Mouse (Mus musculus) limb, embryonic 14.5 days (tissue): ENCODE results near the gene Kif4. TPM values are rescaled to one million over a fixed set of nuclear protein-coding genes. Genes with fewer than 3 reads are reported as not detected.

Experiments used
- ATAC-seq: fragments of 200-750 bp; cut with Nextera tagmentation; 2 replicates; pipeline ENCODE4 v1.8.0; 2017; ENCODE audit warnings: low read depth, moderate number of reproducible peaks, moderate TSS enrichment; ENCODE audit not compliant: low FRiP score
- DNase-seq: peaks from one replicate; pipeline ENCODE4 v3.0.0-alpha.2; 2015; ENCODE audit warnings: low spot score
- H3K27ac ChIP-seq: fragments of 300-500 bp; sonication (generic); replicated peaks from 2 replicates; pipeline ENCODE4 v1.5.1; 2014; ENCODE audit warnings: low read depth, mild to moderate bottlenecking, low read length, moderate library complexity, mixed read lengths
- H3K27me3 ChIP-seq: fragments of 300-500 bp; sonication (generic); 2 replicates; pipeline ENCODE4 v1.6.1; 2014; ENCODE audit warnings: low read length, mixed read lengths; ENCODE audit not compliant: control insufficient read depth, insufficient read depth
- H3K36me3 ChIP-seq: fragments of 300-500 bp; sonication (generic); 2 replicates; pipeline ENCODE4 v1.6.1; 2014; ENCODE audit warnings: mild to moderate bottlenecking, low read length, moderate library complexity, mixed read lengths; ENCODE audit not compliant: control insufficient read depth, insufficient read depth
- H3K4me1 ChIP-seq: fragments of 300-500 bp; sonication (generic); 2 replicates; pipeline ENCODE4 v1.6.1; 2014; ENCODE audit warnings: antibody characterized with exemption, low read length, mixed read lengths; ENCODE audit not compliant: control insufficient read depth, insufficient read depth
- H3K4me2 ChIP-seq: fragments of 300-500 bp; sonication (generic); replicated peaks from 2 replicates; pipeline ENCODE4 v1.6.1; 2014; ENCODE audit warnings: low read depth, mild to moderate bottlenecking, low read length, moderate library complexity; ENCODE audit not compliant: severe bottlenecking
- H3K4me3 ChIP-seq: fragments of 300-500 bp; sonication (generic); replicated peaks from 2 replicates; pipeline ENCODE4 v1.5.1; 2014; ENCODE audit warnings: low read length
- H3K9ac ChIP-seq: fragments of 300-500 bp; sonication (generic); 2 replicates; pipeline ENCODE4 v1.6.1; 2014; ENCODE audit warnings: mild to moderate bottlenecking, low read depth, low read length, moderate library complexity; ENCODE audit not compliant: severe bottlenecking
- H3K9me3 ChIP-seq: fragments of 300-500 bp; sonication (generic); 2 replicates; pipeline ENCODE4 v1.6.1; 2016; ENCODE audit warnings: low read length; ENCODE audit not compliant: control insufficient read depth
- POLR2A ChIP-seq: fragments of 200-500 bp; IDR thresholded peaks from 2 replicates; pipeline ENCODE4 v1.8.0; 2012; ENCODE audit warnings: inconsistent platforms, mild to moderate bottlenecking, moderate library complexity, borderline replicate concordance; ENCODE audit not compliant: insufficient read depth, insufficient read length; ENCODE audit errors: extremely low read depth
- WGBS: fragments of 180-500 bp; shearing (Covaris S2); extraction: QIAGEN DNeasy Blood & Tissue Kit; methylation state at CpG from one replicate; pipeline ENCODE4 v1.1.7; 2014; 5-methylcytosine and 5-hydroxymethylcytosine counted together
- polyA plus RNA-seq, 2 experiments: library from polyadenylated mRNA; depleted of rRNA in 1 of 2; stranded (reverse) in 1 of 2; unstranded in 1 of 2; fragments of >200 nt; fragmentation: Nextera tagmentation in 1 of 2; extraction: Ambion mirVana in 1 of 2; gene quantifications; 2 replicates each; pipeline versions ENCODE4 v1.2.1 to v1.2.3; 2012 to 2014

Kif4 gene
- polyA plus RNA-seq, 2 experiments = 17.6 to 21.1 TPM

DNA sequence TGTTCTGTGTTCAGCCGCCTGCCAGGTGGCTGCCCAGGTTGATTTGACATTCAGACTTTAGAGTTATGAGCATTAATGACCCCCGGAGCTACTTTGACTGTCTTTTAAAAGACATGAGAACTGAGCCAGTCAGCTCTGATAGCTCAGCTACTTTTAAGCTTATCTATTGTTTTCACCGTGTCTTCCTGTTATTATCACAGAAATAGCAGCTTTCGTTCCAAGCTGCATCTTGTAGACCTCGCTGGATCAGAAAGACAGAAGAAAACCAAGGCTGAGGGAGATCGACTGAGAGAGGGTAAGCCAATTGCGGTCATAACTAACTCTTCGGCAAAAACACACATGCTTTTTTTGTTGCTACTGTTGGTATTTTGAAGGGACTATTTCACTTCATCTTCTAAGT is 12.9 kb downstream of the Kif4 start:
- Histone ChIP-seq H3K9ac (no peak overlapping the region), H3K4me1 (no peaks in the 10 kb centered on the region), H3K27me3 (no peaks in the 10 kb centered on the region), H3K27ac (no peak overlapping the region), H3K36me3 (peaks cover 6% of the 10 kb centered on the region), H3K4me2 (no peak overlapping the region), H3K9me3 (no peaks in the 10 kb centered on the region), H3K4me3 (no peak overlapping the region)
- ATAC-seq (no peak), DNase-seq (no peak)
- TF ChIP-seq POLR2A = no peak
- 93% methylated on average over 8 of the region's 8 CpGs for WGBS

GRCm38 (mm10) chrX:100652848-100653247 is 27.3 kb downstream of the Kif4 start:
- TF ChIP-seq POLR2A = no peak
- no peaks in the 10 kb centered on the region for H3K27me3 ChIP-seq
- H3K9me3 ChIP-seq = no peaks in the 10 kb centered on the region
- H3K36me3 ChIP-seq = no peaks in the 10 kb centered on the region
- no peaks in the 10 kb centered on the region for H3K4me1 ChIP-seq
- H3K9ac ChIP-seq = no peak overlapping the region
- H3K27ac ChIP-seq = no peak overlapping the region
- no peak overlapping the region for H3K4me2 ChIP-seq
- ATAC-seq (no peak), DNase-seq (no peak)
- no peak overlapping the region for H3K4me3 ChIP-seq

DNA sequence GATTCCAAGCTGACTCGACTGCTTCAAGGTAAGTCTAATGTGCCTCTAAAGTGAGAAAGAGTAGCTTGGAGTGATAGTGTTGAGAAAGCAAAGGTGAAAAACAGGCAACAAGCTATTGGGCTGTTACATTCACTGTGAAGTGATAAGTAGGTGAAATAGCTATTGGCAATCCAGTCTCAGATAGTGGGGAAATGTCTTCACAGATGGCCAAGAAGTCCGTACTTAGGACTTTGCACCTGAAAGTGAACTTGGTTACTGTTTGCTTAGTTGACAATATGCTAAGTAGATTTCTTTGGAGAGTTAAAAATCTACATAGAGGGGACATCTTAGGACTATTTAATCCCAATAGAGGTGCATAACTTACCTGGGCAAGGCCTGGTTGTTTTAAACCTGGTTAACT is 39.3 kb downstream of the Kif4 start:
- DNase-seq (no peak), ATAC-seq (no peak)
- H3K4me1 ChIP-seq = no peaks in the 10 kb centered on the region
- H3K9ac ChIP-seq = no peak overlapping the region
- no peak overlapping the region for H3K4me2 ChIP-seq
- no peaks in the 10 kb centered on the region for H3K36me3 ChIP-seq
- whole genome bisulfite sequencing = 90% methylated on average over 2 of the region's 2 CpGs
- no peaks in the 10 kb centered on the region for H3K9me3 ChIP-seq
- no peak overlapping the region for H3K27ac ChIP-seq
- H3K27me3 ChIP-seq = no peaks in the 10 kb centered on the region
- no peak overlapping the region for H3K4me3 ChIP-seq
- no peak for TF ChIP-seq POLR2A

DNA sequence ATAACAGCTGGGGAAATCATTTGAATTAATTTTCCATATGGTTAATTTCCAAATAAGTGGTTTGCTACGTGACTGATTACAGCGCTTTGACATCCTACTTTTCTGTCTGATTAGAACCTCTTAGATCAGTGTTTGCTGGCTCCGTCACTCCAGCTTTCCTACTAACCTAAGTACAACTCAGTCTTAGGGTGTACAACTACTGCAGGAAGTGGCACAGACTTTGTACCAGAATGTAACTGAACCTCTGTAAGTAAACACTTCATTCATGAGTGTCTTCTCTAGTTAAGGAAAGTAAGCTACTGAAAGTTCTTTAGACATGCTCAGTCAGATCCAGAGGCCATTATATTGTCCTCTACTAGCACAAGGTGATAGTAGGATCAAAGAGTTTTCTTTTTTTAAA is 52.7 kb downstream of the Kif4 start:
- Histone ChIP-seq H3K9me3 (no peaks in the 10 kb centered on the region), H3K36me3 (peaks cover 8% of the 10 kb centered on the region; the same call in 1 of the 2 replicates), H3K4me2 (no peak overlapping the region), H3K27me3 (no peaks in the 10 kb centered on the region), H3K27ac (no peak overlapping the region), H3K9ac (no peak overlapping the region), H3K4me1 (no peaks in the 10 kb centered on the region), H3K4me3 (no peak overlapping the region)
- ATAC-seq (no peak), DNase-seq (no peak)
- no peak for TF ChIP-seq POLR2A
- 88% methylated on average over 3 of the region's 3 CpGs for WGBS

- H3K36me3 ChIP-seq = peaks cover 7% of the 10 kb centered on the region
- no peak overlapping the region for H3K27ac ChIP-seq
- ATAC-seq (no peak), DNase-seq (no peak)
- H3K4me3 ChIP-seq = no peak overlapping the region
- WGBS = 46% methylated on average over 3 of the region's 3 CpGs
- H3K9me3 ChIP-seq = no peaks in the 10 kb centered on the region
- H3K4me1 ChIP-seq = no peaks in the 10 kb centered on the region
- no peaks in the 10 kb centered on the region for H3K27me3 ChIP-seq
- TF ChIP-seq POLR2A = no peak
- no peak overlapping the region for H3K9ac ChIP-seq
- H3K4me2 ChIP-seq = no peak overlapping the region
These were observed 61.0 kb downstream of the Kif4 start for GRCm38 (mm10) chrX:100686527-100686926.
